Mouse (Mus musculus): ENCODE results near the gene Ptrh1. TPM values are rescaled to one million over a fixed set of nuclear protein-coding genes. Genes with fewer than 3 reads are reported as not detected.

The Ptrh1 gene
- polyA plus RNA-seq, 1 experiment from 2014 or later, result 5.1 TPM

GRCm38 (mm10) chr2:32736306-32736829, 39.2 kb upstream of the Ptrh1 start:
- 23% methylated on average over 3 of the region's 3 CpGs for WGBS
- no peak overlapping the region for H3K27ac ChIP-seq

DNA sequence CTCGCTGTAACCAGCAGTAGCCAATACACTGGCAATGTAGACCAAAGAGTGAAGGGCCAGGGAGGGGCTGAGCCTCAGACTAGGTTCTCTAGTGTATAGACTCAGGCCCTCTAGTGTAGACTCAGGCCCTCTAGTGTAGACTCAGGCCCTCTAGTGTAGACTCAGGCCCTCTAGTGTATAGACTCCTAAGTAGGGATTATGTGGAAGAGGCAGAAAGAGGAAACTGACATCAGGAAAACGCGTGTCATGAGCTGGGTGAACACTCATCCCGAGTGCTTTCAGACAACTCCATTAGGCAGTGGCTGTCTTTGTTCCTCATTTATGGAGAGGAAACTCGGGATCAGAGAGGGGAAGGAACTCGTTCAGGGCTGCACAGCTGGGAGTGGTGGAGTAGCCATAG, 38.6 kb upstream of the Ptrh1 start:
- Histone ChIP-seq H3K27me3 (ENCODE audit: control insufficient read depth, insufficient read depth, low read length) (no peaks in the 10 kb centered on the region), H3K27ac (no peak overlapping the region), H3K9me3 (ENCODE audit: control insufficient read depth, low read length) (no peaks in the 10 kb centered on the region), H3K4me1 (replicated peaks; ENCODE audit: control insufficient read depth, insufficient read depth, low read length) (peaks cover 7% of the 10 kb centered on the region; the same call in 1 of the 2 replicates), H3K4me2 (replicated peaks) (no peak overlapping the region), H3K36me3 (replicated peaks; ENCODE audit: control insufficient read depth, insufficient read depth) (no peaks in the 10 kb centered on the region), H3K9ac (no peak overlapping the region), H3K4me3 (replicated peaks; ENCODE audit: low read length) (no peak overlapping the region)
- WGBS, result 59% methylated on average over 6 of the region's 6 CpGs
- DNase-seq (ENCODE audit: low spot score) (no peak), ATAC-seq (ENCODE audit: low FRiP score) (no peak)

More at GRCm38 (mm10) chr2:32736306-32736829, 39.2 kb upstream of the Ptrh1 start:
- no peaks in the 10 kb centered on the region for H3K9me3 ChIP-seq (ENCODE audit: control insufficient read depth, low read length)
- no peaks in the 10 kb centered on the region for H3K36me3 ChIP-seq (replicated peaks; ENCODE audit: control insufficient read depth, insufficient read depth)
- ATAC-seq (ENCODE audit: low FRiP score) (no peak), DNase-seq (ENCODE audit: low spot score) (no peak)
- no peaks in the 10 kb centered on the region for H3K27me3 ChIP-seq (ENCODE audit: control insufficient read depth, insufficient read depth, low read length)
- H3K4me1 ChIP-seq (replicated peaks; ENCODE audit: control insufficient read depth, insufficient read depth, low read length), result peaks cover 7% of the 10 kb centered on the region; the same call in 1 of the 2 replicates
- no peak overlapping the region for H3K9ac ChIP-seq
- H3K4me3 ChIP-seq (replicated peaks; ENCODE audit: low read length), result no peak overlapping the region
- H3K4me2 ChIP-seq (replicated peaks), result no peak overlapping the region

- DNase-seq (ENCODE audit: low spot score) (no peak), ATAC-seq (ENCODE audit: low FRiP score) (no peak)
- Histone ChIP-seq H3K27me3 (ENCODE audit: control insufficient read depth, insufficient read depth, low read length) (no peaks in the 10 kb centered on the region), H3K36me3 (replicated peaks; ENCODE audit: control insufficient read depth, insufficient read depth) (peaks cover under 1% of the 10 kb centered on the region; the same call in 1 of the 2 replicates), H3K9ac (0 out of 2 replicates have a peak overlapping the region, but pooled peaks have one; percentile 0), H3K4me3 (replicated peaks; ENCODE audit: low read length) (no peak overlapping the region), H3K4me2 (replicated peaks) (no peak overlapping the region), H3K27ac (no peak overlapping the region), H3K9me3 (ENCODE audit: control insufficient read depth, low read length) (no peaks in the 10 kb centered on the region), H3K4me1 (replicated peaks; ENCODE audit: control insufficient read depth, insufficient read depth, low read length) (peaks cover 11% of the 10 kb centered on the region)
- WGBS, result 71% methylated on average over 4 of the region's 4 CpGs
Measured at GRCm38 (mm10) chr2:32739311-32739710, 36.3 kb upstream of the Ptrh1 start.

- H3K4me1 ChIP-seq (replicated peaks; ENCODE audit: control insufficient read depth, insufficient read depth, low read length), result peaks cover 11% of the 10 kb centered on the region
- peaks cover 17% of the 10 kb centered on the region for H3K36me3 ChIP-seq (replicated peaks; ENCODE audit: control insufficient read depth, insufficient read depth)
- H3K4me3 ChIP-seq (replicated peaks; ENCODE audit: low read length), result peak within 1 kb of the TSS; percentile 94
- peak within 1 kb of the TSS; percentile 80 for H3K4me2 ChIP-seq (replicated peaks)
- 4% methylated on average over 11 of the region's 11 CpGs for WGBS
- ATAC-seq (ENCODE audit: low FRiP score) (no peak), DNase-seq (ENCODE audit: low spot score) (no peak)
- H3K27me3 ChIP-seq (ENCODE audit: control insufficient read depth, insufficient read depth, low read length), result no peaks in the 10 kb centered on the region
- peak within 1 kb of the TSS; percentile 87 for H3K27ac ChIP-seq
- no peaks in the 10 kb centered on the region for H3K9me3 ChIP-seq (ENCODE audit: control insufficient read depth, low read length)
- H3K9ac ChIP-seq, result peak within 1 kb of the TSS; percentile 94
Measured at GRCm38 (mm10) chr2:32740916-32741272, 34.7 kb upstream of the Ptrh1 start, which contains the start of gene 6330409D20Rik. Gene 6330409D20Rik (minus strand): TSS chr2:32741016.

GRCm38 (mm10) chr2:32741273-32742172, 34.1 kb upstream of the Ptrh1 start:
- DNase-seq (ENCODE audit: low spot score) (peak; percentile 71), ATAC-seq (ENCODE audit: low FRiP score) (peak; percentile 57)
- H3K27ac ChIP-seq, result peak overlapping the region; percentile 87
- peak overlapping the region; percentile 94 for H3K4me3 ChIP-seq (replicated peaks; ENCODE audit: low read length)
- peaks cover 11% of the 10 kb centered on the region for H3K4me1 ChIP-seq (replicated peaks; ENCODE audit: control insufficient read depth, insufficient read depth, low read length)
- WGBS, result 7% methylated on average over 52 of the region's 58 CpGs
- no peaks in the 10 kb centered on the region for H3K27me3 ChIP-seq (ENCODE audit: control insufficient read depth, insufficient read depth, low read length)
- peak overlapping the region; percentile 80 for H3K4me2 ChIP-seq (replicated peaks)
- peaks cover 23% of the 10 kb centered on the region for H3K36me3 ChIP-seq (replicated peaks; ENCODE audit: control insufficient read depth, insufficient read depth)
- H3K9ac ChIP-seq, result peak overlapping the region; percentile 94
- no peaks in the 10 kb centered on the region for H3K9me3 ChIP-seq (ENCODE audit: control insufficient read depth, low read length)

GRCm38 (mm10) chr2:32742173-32742531, 33.4 kb upstream of the Ptrh1 start:
- H3K27ac ChIP-seq, result peak overlapping the region; percentile 87
- ATAC-seq (ENCODE audit: low FRiP score) (peak; percentile 93), DNase-seq (ENCODE audit: low spot score) (peak; percentile 83)
- peaks cover 11% of the 10 kb centered on the region for H3K4me1 ChIP-seq (replicated peaks; ENCODE audit: control insufficient read depth, insufficient read depth, low read length)
- peak overlapping the region; percentile 94 for H3K9ac ChIP-seq
- H3K4me2 ChIP-seq (replicated peaks), result peak overlapping the region; percentile 80
- WGBS, result 10% methylated on average over 18 of the region's 18 CpGs
- H3K4me3 ChIP-seq (replicated peaks; ENCODE audit: low read length), result peak overlapping the region; percentile 94
- no peaks in the 10 kb centered on the region for H3K9me3 ChIP-seq (ENCODE audit: control insufficient read depth, low read length)
- no peaks in the 10 kb centered on the region for H3K27me3 ChIP-seq (ENCODE audit: control insufficient read depth, insufficient read depth, low read length)
- peaks cover 29% of the 10 kb centered on the region for H3K36me3 ChIP-seq (replicated peaks; ENCODE audit: control insufficient read depth, insufficient read depth)

GRCm38 (mm10) chr2:32744272-32744982, 31.2 kb upstream of the Ptrh1 start:
- Histone ChIP-seq H3K9ac (0 out of 2 replicates have a peak overlapping the region, but pooled peaks have one; percentile 11), H3K36me3 (replicated peaks; ENCODE audit: control insufficient read depth, insufficient read depth) (peaks cover 52% of the 10 kb centered on the region), H3K4me3 (replicated peaks; ENCODE audit: low read length) (no peak overlapping the region), H3K4me2 (replicated peaks) (no peak overlapping the region), H3K4me1 (replicated peaks; ENCODE audit: control insufficient read depth, insufficient read depth, low read length) (peaks cover 11% of the 10 kb centered on the region), H3K9me3 (ENCODE audit: control insufficient read depth, low read length) (no peaks in the 10 kb centered on the region), H3K27ac (no peak overlapping the region), H3K27me3 (ENCODE audit: control insufficient read depth, insufficient read depth, low read length) (no peaks in the 10 kb centered on the region)
- WGBS, result 81% methylated on average over 15 of the region's 15 CpGs
- ATAC-seq (ENCODE audit: low FRiP score) (no peak), DNase-seq (ENCODE audit: low spot score) (no peak)

DNA sequence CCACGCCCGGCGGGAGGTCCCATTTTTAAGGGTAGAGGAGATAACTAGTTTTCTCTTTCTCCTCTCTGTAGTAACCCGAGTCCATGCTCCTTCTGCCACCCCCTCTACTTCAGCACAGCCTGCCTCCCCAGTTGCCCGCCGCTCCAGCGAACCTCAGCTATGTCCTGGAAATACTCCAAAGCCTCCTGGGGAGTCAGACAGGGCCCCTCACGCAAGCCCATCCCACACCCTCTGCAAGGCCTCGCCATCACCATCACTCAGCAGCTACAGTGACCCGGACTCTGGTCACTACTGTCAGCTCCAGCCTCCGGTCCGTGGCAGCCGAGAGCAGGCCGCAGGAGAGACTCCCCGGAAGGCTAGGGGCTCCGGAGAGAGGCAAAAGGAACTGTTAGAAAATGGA, 26.5 kb upstream of the Ptrh1 start:
- WGBS, result 90% methylated on average over 16 of the region's 16 CpGs
- no peak overlapping the region for H3K9ac ChIP-seq
- H3K4me2 ChIP-seq (replicated peaks), result no peak overlapping the region
- no peaks in the 10 kb centered on the region for H3K9me3 ChIP-seq (ENCODE audit: control insufficient read depth, low read length)
- no peak for DNase-seq (ENCODE audit: low spot score)
- peaks cover 82% of the 10 kb centered on the region for H3K36me3 ChIP-seq (replicated peaks; ENCODE audit: control insufficient read depth, insufficient read depth)
- ATAC-seq (ENCODE audit: low FRiP score), result no peak
- no peak overlapping the region for H3K4me3 ChIP-seq (replicated peaks; ENCODE audit: low read length)
- no peak overlapping the region for H3K27ac ChIP-seq
- peaks cover 16% of the 10 kb centered on the region; the same call in 1 of the 2 replicates for H3K4me1 ChIP-seq (replicated peaks; ENCODE audit: control insufficient read depth, insufficient read depth, low read length)
- no peaks in the 10 kb centered on the region for H3K27me3 ChIP-seq (ENCODE audit: control insufficient read depth, insufficient read depth, low read length)

DNA sequence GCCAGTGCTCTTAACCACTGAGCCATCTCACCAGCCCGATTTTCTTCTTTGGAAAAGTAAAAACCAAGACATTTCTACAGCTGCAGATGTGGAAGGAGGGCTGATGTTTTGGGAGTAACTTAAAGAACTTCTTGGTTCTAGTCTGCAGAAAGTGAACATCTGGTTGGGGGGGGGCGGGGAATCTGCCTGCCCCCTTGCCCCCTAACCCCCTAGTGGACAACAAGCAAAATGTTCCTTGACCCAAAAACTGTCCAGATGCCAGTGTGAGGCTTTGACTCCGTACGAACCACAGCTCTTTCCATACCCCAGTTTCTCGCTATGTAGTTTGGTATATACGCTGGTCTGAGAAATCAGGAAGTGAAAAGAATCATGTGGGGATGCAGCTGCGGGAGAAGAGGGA, 25.4 kb upstream of the Ptrh1 start:
- no peak overlapping the region for H3K27ac ChIP-seq

More for the DNA sequence above, 25.4 kb upstream of the Ptrh1 start:
- DNase-seq (ENCODE audit: low spot score), result no peak
- Histone ChIP-seq H3K4me1 (replicated peaks; ENCODE audit: control insufficient read depth, insufficient read depth, low read length) (peaks cover 16% of the 10 kb centered on the region; the same call in 1 of the 2 replicates), H3K36me3 (replicated peaks; ENCODE audit: control insufficient read depth, insufficient read depth) (peaks cover 83% of the 10 kb centered on the region), H3K9ac (no peak overlapping the region), H3K9me3 (ENCODE audit: control insufficient read depth, low read length) (no peaks in the 10 kb centered on the region), H3K27me3 (ENCODE audit: control insufficient read depth, insufficient read depth, low read length) (no peaks in the 10 kb centered on the region), H3K4me2 (replicated peaks) (no peak overlapping the region), H3K4me3 (replicated peaks; ENCODE audit: low read length) (no peak overlapping the region)
- ATAC-seq (ENCODE audit: low FRiP score), result no peak
- 74% methylated on average over 7 of the region's 7 CpGs for WGBS
